Mouse (Mus musculus) skeletal muscle tissue, adult 2 months (tissue): ENCODE data around the gene P2ry12.

Experiments used
- DNase-seq: peaks from one replicate; pipeline ENCODE4 v3.0.0-alpha.2; 2012; ENCODE audit warnings: low read depth, low spot score

P2ry12 gene

GRCm38 (mm10) chr3:59262704-59263103, at the start of gene P2ry12:
Gene P2ry12, minus strand, starts transcription at chr3:59262871.
- DNase-seq: peak; percentile 20

- no peak for DNase-seq
Observed at GRCm38 (mm10) chr3:59305518-59305917, 42.8 kb upstream of the P2ry12 start.

GRCm38 (mm10) chr3:59304944-59305343, 42.3 kb upstream of the P2ry12 start:
- DNase-seq: no peak

GRCm38 (mm10) chr3:59297653-59298052, 35.0 kb upstream of the P2ry12 start:
- DNase-seq: no peak

- DNase-seq: no peak
Observed at GRCm38 (mm10) chr3:59296563-59297130, 34.0 kb upstream of the P2ry12 start.

GRCm38 (mm10) chr3:59295699-59296562, 33.3 kb upstream of the P2ry12 start:
- no peak for DNase-seq

GRCm38 (mm10) chr3:59293437-59294199, 30.9 kb upstream of the P2ry12 start:
- no peak for DNase-seq

GRCm38 (mm10) chr3:59290551-59290950, 27.9 kb upstream of the P2ry12 start:
- no peak for DNase-seq

- DNase-seq: no peak
Observed at GRCm38 (mm10) chr3:59278620-59279019, 15.9 kb upstream of the P2ry12 start.

GRCm38 (mm10) chr3:59278254-59278533, 15.5 kb upstream of the P2ry12 start:
- no peak for DNase-seq

GRCm38 (mm10) chr3:59277502-59278253, 15.0 kb upstream of the P2ry12 start:
- no peak for DNase-seq

- no peak for DNase-seq
Observed at GRCm38 (mm10) chr3:59270811-59271210, 8.1 kb upstream of the P2ry12 start.

GRCm38 (mm10) chr3:59263988-59264387, 1.3 kb upstream of the P2ry12 start:
- no peak for DNase-seq

GRCm38 (mm10) chr3:59263417-59263816, 746 bp upstream of the P2ry12 start:
- DNase-seq: no peak

GRCm38 (mm10) chr3:59261709-59262472, 780 bp downstream of the P2ry12 start:
- DNase-seq: no peak

GRCm38 (mm10) chr3:59260745-59261144, 1.9 kb downstream of the P2ry12 start:
- DNase-seq: peak; percentile 7

- no peak for DNase-seq
Observed at GRCm38 (mm10) chr3:59257740-59258664, 4.7 kb downstream of the P2ry12 start.

- DNase-seq: no peak
Observed at GRCm38 (mm10) chr3:59250454-59250853, 12.2 kb downstream of the P2ry12 start.

- DNase-seq: no peak
Observed at GRCm38 (mm10) chr3:59248031-59248430, 14.6 kb downstream of the P2ry12 start.

GRCm38 (mm10) chr3:59243384-59243783, 19.3 kb downstream of the P2ry12 start:
- no peak for DNase-seq
